Mouse (Mus musculus) liver, adult 2 months (tissue): Measurements from ENCODE around the gene Kdm6b. TPM values are rescaled to one million over a fixed set of nuclear protein-coding genes. Genes with fewer than 3 reads are reported as not detected.

Source experiments
- DNase-seq: peaks from one replicate; pipeline ENCODE4 v3.0.0-alpha.2; 2011; ENCODE audit warnings: low read depth, low spot score; ENCODE audit errors: extremely low read depth
- H3K27ac ChIP-seq: fragments of 200-500 bp; replicated peaks from 2 replicates; pipeline ENCODE4 v1.5.1; 2012; ENCODE audit warnings: low read depth, mild to moderate bottlenecking, control low read depth, inconsistent platforms, low read length; ENCODE audit not compliant: insufficient read depth
- H3K27me3 ChIP-seq: fragments of 200-500 bp; 2 replicates; pipeline ENCODE4 v1.6.1; 2012; ENCODE audit warnings: mild to moderate bottlenecking, moderate library complexity, low read length, inconsistent platforms; ENCODE audit not compliant: control insufficient read depth, insufficient read depth
- H3K36me3 ChIP-seq: fragments of 200-500 bp; 2 replicates; pipeline ENCODE4 v1.6.1; 2012; ENCODE audit warnings: low read length, inconsistent platforms; ENCODE audit not compliant: control insufficient read depth, insufficient read depth
- H3K4me1 ChIP-seq: fragments of 200-500 bp; 2 replicates; pipeline ENCODE4 v1.6.1; 2011; ENCODE audit warnings: low read length; ENCODE audit not compliant: control insufficient read depth, insufficient read depth
- H3K4me3 ChIP-seq: fragments of 200-500 bp; 2 replicates; pipeline ENCODE4 v1.5.1; 2011; ENCODE audit warnings: low read depth, mild to moderate bottlenecking, control low read depth, low read length, moderate library complexity; ENCODE audit not compliant: insufficient read depth
- H3K79me2 ChIP-seq: fragments of 200-500 bp; 2 replicates; pipeline ENCODE4 v1.6.1; 2012; ENCODE audit warnings: inconsistent platforms, mild to moderate bottlenecking, low read length, moderate library complexity; ENCODE audit not compliant: control insufficient read depth, insufficient read depth
- H3K9ac ChIP-seq: fragments of 200-500 bp; 2 replicates; pipeline ENCODE4 v1.6.1; 2012; ENCODE audit warnings: low read depth, mild to moderate bottlenecking, control low read depth, inconsistent platforms, low read length
- CTCF ChIP-seq: fragments of 200-500 bp; IDR thresholded peaks from 2 replicates; pipeline ENCODE4 v1.5.1; 2011; ENCODE audit warnings: low read depth, low read length, control low read depth
- POLR2A ChIP-seq: fragments of 200-500 bp; IDR thresholded peaks from 2 replicates; pipeline ENCODE4 v1.6.1; 2011; ENCODE audit warnings: low read length, control low read depth; ENCODE audit not compliant: insufficient read depth; ENCODE audit errors: extremely low read depth
- WGBS: fragments of 180-500 bp; shearing (Covaris S2); methylation state at CpG from one replicate; pipeline ENCODE4 v1.1.7; 2018; 5-methylcytosine and 5-hydroxymethylcytosine counted together
- polyA plus RNA-seq: library from polyadenylated mRNA; depleted of rRNA; stranded (reverse); fragments of >200 nt; gene quantifications from 2 replicates; pipeline ENCODE4 v1.2.3, GENCODE M21; 2012
- total RNA-seq: library from RNA; depleted of rRNA; stranded (reverse); fragments of >200 nt; gene quantifications from 2 replicates; pipeline ENCODE4 v1.2.3, GENCODE M21; 2014

The Kdm6b gene
- total and polyA plus RNA-seq, 2 experiments, result 1.6 to 4.2 TPM

GRCm38 (mm10) chr11:69430631-69431030 lies 17.2 kb upstream of the Kdm6b start:
- 94% methylated on average over 15 of the region's 15 CpGs for WGBS
- H3K4me3 ChIP-seq, result no peak overlapping the region
- H3K36me3 ChIP-seq, result no peaks in the 10 kb centered on the region
- H3K27me3 ChIP-seq, result no peaks in the 10 kb centered on the region
- no peak for DNase-seq
- no peaks in the 10 kb centered on the region for H3K79me2 ChIP-seq
- H3K9ac ChIP-seq, result no peak overlapping the region
- peaks cover 2% of the 10 kb centered on the region; the same call in 1 of the 2 replicates for H3K4me1 ChIP-seq
- H3K27ac ChIP-seq, result no peak overlapping the region
- TF ChIP-seq POLR2A, result no peak
- TF ChIP-seq CTCF, result no peak

GRCm38 (mm10) chr11:69429313-69429712 lies 15.8 kb upstream of the Kdm6b start:
- Histone ChIP-seq H3K79me2 (no peaks in the 10 kb centered on the region), H3K36me3 (no peaks in the 10 kb centered on the region), H3K27me3 (no peaks in the 10 kb centered on the region), H3K4me3 (no peak overlapping the region), H3K4me1 (peaks cover 2% of the 10 kb centered on the region; the same call in 1 of the 2 replicates), H3K27ac (peak overlapping the region; percentile 31; the same call in 1 of the 2 replicates), H3K9ac (no peak overlapping the region)
- WGBS, result 54% methylated on average over 2 of the region's 2 CpGs
- no peak for TF ChIP-seq CTCF
- TF ChIP-seq POLR2A, result no peak
- peak; percentile 31 for DNase-seq

- no peaks in the 10 kb centered on the region for H3K27me3 ChIP-seq
- DNase-seq, result peak; percentile 62
- peaks cover 2% of the 10 kb centered on the region; the same call in 1 of the 2 replicates for H3K4me1 ChIP-seq
- H3K9ac ChIP-seq, result no peak overlapping the region
- no peaks in the 10 kb centered on the region for H3K36me3 ChIP-seq
- no peak for TF ChIP-seq POLR2A
- TF ChIP-seq CTCF, result no peak
- H3K79me2 ChIP-seq, result no peaks in the 10 kb centered on the region
- H3K4me3 ChIP-seq, result no peak overlapping the region
- no peak overlapping the region for H3K27ac ChIP-seq
- WGBS, result 31% methylated on average over 4 of the region's 4 CpGs
These were observed 15.3 kb upstream of the Kdm6b start for GRCm38 (mm10) chr11:69428751-69429150.

- H3K27ac ChIP-seq, result no peak overlapping the region
- DNase-seq, result no peak
- WGBS, result 89% methylated on average over 2 of the region's 2 CpGs
These were observed 12.8 kb upstream of the Kdm6b start for GRCm38 (mm10) chr11:69426246-69426645.

GRCm38 (mm10) chr11:69423885-69424284 lies 10.4 kb upstream of the Kdm6b start:
- Histone ChIP-seq H3K36me3 (no peaks in the 10 kb centered on the region), H3K79me2 (no peaks in the 10 kb centered on the region), H3K9ac (no peak overlapping the region), H3K27me3 (no peaks in the 10 kb centered on the region), H3K4me1 (peaks cover 4% of the 10 kb centered on the region), H3K27ac (no peak overlapping the region), H3K4me3 (no peak overlapping the region)
- 53% methylated on average over 6 of the region's 6 CpGs for WGBS
- no peak for DNase-seq
- TF ChIP-seq POLR2A (no peak), CTCF (no peak)

More at GRCm38 (mm10) chr11:69426246-69426645, 12.8 kb upstream of the Kdm6b start:
- TF ChIP-seq CTCF (no peak), POLR2A (no peak)
- no peak overlapping the region for H3K4me3 ChIP-seq
- H3K36me3 ChIP-seq, result no peaks in the 10 kb centered on the region
- no peaks in the 10 kb centered on the region for H3K4me1 ChIP-seq
- H3K79me2 ChIP-seq, result no peaks in the 10 kb centered on the region
- no peaks in the 10 kb centered on the region for H3K27me3 ChIP-seq
- H3K9ac ChIP-seq, result no peak overlapping the region

- no peaks in the 10 kb centered on the region for H3K36me3 ChIP-seq
- 87% methylated on average over 10 of the region's 10 CpGs for WGBS
- no peak overlapping the region for H3K9ac ChIP-seq
- H3K27me3 ChIP-seq, result no peaks in the 10 kb centered on the region
- TF ChIP-seq CTCF, result no peak
- no peak for TF ChIP-seq POLR2A
- DNase-seq, result no peak
- no peak overlapping the region for H3K27ac ChIP-seq
- peaks cover 4% of the 10 kb centered on the region for H3K4me1 ChIP-seq
- H3K79me2 ChIP-seq, result no peaks in the 10 kb centered on the region
- no peak overlapping the region for H3K4me3 ChIP-seq
These were observed 9.4 kb upstream of the Kdm6b start for GRCm38 (mm10) chr11:69422842-69423241.
